In genomic region chr7:142564955-142565643, GRCm38 (mm10) we compare ENCODE assay signal across 12 mouse cellular contexts. TPM values are rescaled to one million over a fixed set of nuclear protein-coding genes. Genes with fewer than 3 reads are reported as not detected.
DNase-seq lines count a peak whose midpoint lies in the region; ATAC-seq lines count a peak whose summit lies in the region.
"Had no signal": no experiment of that assay in that cellular context is flagged by ENCODE, and none has a peak within 500 bp of the region (broad histone marks: within the 10 kb centered on the region; RNA-seq: fewer than 3 reads in every experiment).

No protein-coding gene starts in this region.

- DNase-seq in cerebellum, adult 9-11 months = peak; percentile 65
- DNase-seq in cerebellum, postnatal 25 days = no peak
- no peak for DNase-seq in kidney, adult 9 months
- peak; percentile 54 to 72 for DNase-seq in kidney, postnatal 4 days
- peak; percentile 7 for DNase-seq in lung, postnatal 36 days
- DNase-seq in layer of hippocampus, adult 9-10 months (ENCODE audit: low spot score) = no peak
- DNase-seq: forebrain, postnatal 0 days; heart, adult 11 months; right cerebral cortex, postnatal 4 days had no signal

- H3K4me1 ChIP-seq in kidney, embryonic 16.5 days (ENCODE audit: insufficient read depth, low read length) = peaks cover 88% of the 10 kb centered on the region
- H3K4me1 ChIP-seq in hindbrain, embryonic 13.5 days (replicated peaks) = peaks cover 35% of the 10 kb centered on the region

- 28% methylated on average over 11 of the region's 11 CpGs for WGBS in kidney, embryonic 16.5 days
- 62% methylated on average over 11 of the region's 11 CpGs for WGBS in hindbrain, embryonic 13.5 days

- no peaks in the 10 kb centered on the region for H3K27me3 ChIP-seq in kidney, embryonic 16.5 days (ENCODE audit: insufficient read depth, low read length)
- 0 out of 2 replicates have a peak, but pooled peaks cover 4% of the 10 kb centered on the region for H3K27me3 ChIP-seq in hindbrain, embryonic 13.5 days
- H3K27me3 ChIP-seq: midbrain, embryonic 12.5 days had no signal

- peak overlapping the region; percentile 80 for H3K27ac ChIP-seq in kidney, embryonic 16.5 days (ENCODE audit: low read length)
- H3K27ac ChIP-seq in hindbrain, embryonic 13.5 days = no peak overlapping the region
- H3K27ac ChIP-seq: midbrain, embryonic 12.5 days had no signal

- H3K36me3 ChIP-seq in kidney, embryonic 16.5 days (ENCODE audit: insufficient read depth, low read length) = no peaks in the 10 kb centered on the region
- H3K36me3 ChIP-seq in hindbrain, embryonic 13.5 days = no peaks in the 10 kb centered on the region
- H3K36me3 ChIP-seq: midbrain, embryonic 12.5 days had no signal

- no peak overlapping the region for H3K4me2 ChIP-seq in kidney, embryonic 16.5 days (replicated peaks; ENCODE audit: low read depth, low read length)
- no peak overlapping the region for H3K4me2 ChIP-seq in hindbrain, embryonic 13.5 days
- H3K4me2 ChIP-seq: midbrain, embryonic 12.5 days had no signal

- peak; percentile 67 for ATAC-seq in kidney, embryonic 16.5 days (ENCODE audit: low FRiP score, low TSS enrichment)
- ATAC-seq in hindbrain, embryonic 13.5 days (ENCODE audit: low FRiP score) = no peak
- ATAC-seq: forebrain, postnatal 0 days had no signal

- H3K4me3 ChIP-seq in kidney, embryonic 16.5 days (ENCODE audit: low read length) = no peak overlapping the region
- no peak overlapping the region for H3K4me3 ChIP-seq in hindbrain, embryonic 13.5 days
- H3K4me3 ChIP-seq: midbrain, embryonic 12.5 days had no signal

- peak overlapping the region; percentile 26; the same call in 1 of the 2 replicates for H3K9ac ChIP-seq in kidney, embryonic 16.5 days (replicated peaks; ENCODE audit: low read length)
- no peak overlapping the region for H3K9ac ChIP-seq in hindbrain, embryonic 13.5 days
- H3K9ac ChIP-seq: forebrain, postnatal 0 days; midbrain, embryonic 12.5 days had no signal

- H3K9me3 ChIP-seq in kidney, embryonic 16.5 days (ENCODE audit: low read length) = no peaks in the 10 kb centered on the region
- H3K9me3 ChIP-seq in hindbrain, embryonic 13.5 days = no peaks in the 10 kb centered on the region
- H3K9me3 ChIP-seq: midbrain, embryonic 12.5 days had no signal

RNA-seq across cellular contexts. Expression of gene Mrpl23, which starts 32.6 kb away (rescaled TPM):
- 24.4 and 24.6 TPM in 2 replicates for polyA plus RNA-seq in kidney, embryonic 16.5 days (2015; fragmentation: Nextera tagmentation; extraction: Ambion mirVana)
- polyA plus RNA-seq in hindbrain, embryonic 13.5 days (2015; fragmentation: Nextera tagmentation; extraction: Ambion mirVana) = 16.9 and 19.5 TPM in 2 replicates

Comparison
In these comparisons a context has a peak if more than half of its experiments do, and no peak if none do; other contexts are left out.
1. DNase-seq: peak in cerebellum, adult 9-11 months (single experiment), kidney, postnatal 4 days (2 of 2) and lung, postnatal 36 days (single experiment); none in cerebellum, postnatal 25 days (0 of 2), kidney, adult 9 months (single experiment) and layer of hippocampus, adult 9-10 months (single experiment).